Mouse (Mus musculus): ENCODE data around the gene Bst2. TPM values are rescaled to one million over a fixed set of nuclear protein-coding genes. Genes with fewer than 3 reads are reported as not detected.
A peak's percentile ranks its signal among the peaks of the same experiment; 100 is the strongest.

The Bst2 gene
- polyA plus RNA-seq, 1 experiment from 2014 or later: 2.8 TPM

- 52% methylated on average over 15 of the region's 16 CpGs for WGBS
- Histone ChIP-seq H3K36me3 (ENCODE audit: control insufficient read depth, insufficient read depth, low read length) (0 out of 2 replicates have a peak, but pooled peaks cover 7% of the 10 kb centered on the region), H3K9me3 (replicated peaks; ENCODE audit: control insufficient read depth, low read length) (no peaks in the 10 kb centered on the region), H3K27me3 (replicated peaks; ENCODE audit: control insufficient read depth, insufficient read depth, low read length) (no peaks in the 10 kb centered on the region), H3K4me3 (ENCODE audit: low read depth, low read length) (no peak overlapping the region), H3K4me1 (ENCODE audit: control insufficient read depth, insufficient read depth, low read length) (no peaks in the 10 kb centered on the region), H3K9ac (ENCODE audit: low read length) (no peak overlapping the region), H3K4me2 (ENCODE audit: low read length) (no peak overlapping the region), H3K27ac (ENCODE audit: low read depth, low read length) (no peak overlapping the region)
- DNase-seq (ENCODE audit: low spot score) (no peak), ATAC-seq (no peak)
These were observed 38.2 kb downstream of the Bst2 start for GRCm38 (mm10) chr8:71498816-71499690.

GRCm38 (mm10) chr8:71497881-71498501, 39.3 kb downstream of the Bst2 start:
- Histone ChIP-seq H3K27me3 (replicated peaks; ENCODE audit: control insufficient read depth, insufficient read depth, low read length) (no peaks in the 10 kb centered on the region), H3K9ac (ENCODE audit: low read length) (no peak overlapping the region), H3K4me2 (ENCODE audit: low read length) (no peak overlapping the region), H3K4me3 (ENCODE audit: low read depth, low read length) (no peak overlapping the region), H3K4me1 (ENCODE audit: control insufficient read depth, insufficient read depth, low read length) (no peaks in the 10 kb centered on the region), H3K36me3 (ENCODE audit: control insufficient read depth, insufficient read depth, low read length) (peaks cover 14% of the 10 kb centered on the region; the same call in 1 of the 2 replicates), H3K27ac (ENCODE audit: low read depth, low read length) (no peak overlapping the region), H3K9me3 (replicated peaks; ENCODE audit: control insufficient read depth, low read length) (no peaks in the 10 kb centered on the region)
- no peak for DNase-seq (ENCODE audit: low spot score)
- no peak for ATAC-seq
- 30% methylated on average over 15 of the region's 15 CpGs for WGBS

DNA sequence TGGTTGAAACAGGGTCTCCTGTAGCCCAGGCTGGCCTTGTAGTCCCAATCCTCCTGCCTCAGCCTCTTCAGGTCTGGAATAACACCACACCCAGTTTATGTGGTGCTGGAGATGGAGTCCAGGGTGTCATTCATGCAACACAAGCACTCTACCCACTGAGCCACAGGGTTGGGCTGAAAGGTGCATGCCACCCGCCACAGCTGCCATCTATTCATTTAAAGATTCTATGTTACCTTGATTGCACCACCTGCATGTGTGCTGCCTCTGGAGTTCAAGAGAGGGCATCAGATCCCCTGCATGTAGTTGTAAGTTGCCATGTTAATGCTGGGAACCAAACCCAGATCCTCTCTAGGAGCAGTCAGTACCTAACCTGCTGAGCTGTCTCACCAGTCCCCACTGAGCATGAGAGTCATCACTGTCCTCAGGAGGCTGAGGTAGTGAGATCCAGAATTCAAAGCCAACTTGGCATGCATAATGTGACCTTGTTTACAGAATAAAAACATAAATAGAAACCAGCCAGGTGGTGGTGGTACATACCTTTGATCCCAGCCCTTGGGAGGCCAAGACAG, 40.1 kb downstream of the Bst2 start:
- no peak overlapping the region for H3K27ac ChIP-seq (ENCODE audit: low read depth, low read length)
- DNase-seq (ENCODE audit: low spot score) (no peak), ATAC-seq (no peak)
- H3K4me1 ChIP-seq (ENCODE audit: control insufficient read depth, insufficient read depth, low read length): no peaks in the 10 kb centered on the region
- H3K4me3 ChIP-seq (ENCODE audit: low read depth, low read length): no peak overlapping the region
- no peak overlapping the region for H3K4me2 ChIP-seq (ENCODE audit: low read length)
- WGBS: 93% methylated on average over 1 of the region's 1 CpGs
- H3K27me3 ChIP-seq (replicated peaks; ENCODE audit: control insufficient read depth, insufficient read depth, low read length): no peaks in the 10 kb centered on the region
- H3K36me3 ChIP-seq (ENCODE audit: control insufficient read depth, insufficient read depth, low read length): peaks cover 22% of the 10 kb centered on the region
- H3K9ac ChIP-seq (ENCODE audit: low read length): no peak overlapping the region
- no peaks in the 10 kb centered on the region for H3K9me3 ChIP-seq (replicated peaks; ENCODE audit: control insufficient read depth, low read length)

DNA sequence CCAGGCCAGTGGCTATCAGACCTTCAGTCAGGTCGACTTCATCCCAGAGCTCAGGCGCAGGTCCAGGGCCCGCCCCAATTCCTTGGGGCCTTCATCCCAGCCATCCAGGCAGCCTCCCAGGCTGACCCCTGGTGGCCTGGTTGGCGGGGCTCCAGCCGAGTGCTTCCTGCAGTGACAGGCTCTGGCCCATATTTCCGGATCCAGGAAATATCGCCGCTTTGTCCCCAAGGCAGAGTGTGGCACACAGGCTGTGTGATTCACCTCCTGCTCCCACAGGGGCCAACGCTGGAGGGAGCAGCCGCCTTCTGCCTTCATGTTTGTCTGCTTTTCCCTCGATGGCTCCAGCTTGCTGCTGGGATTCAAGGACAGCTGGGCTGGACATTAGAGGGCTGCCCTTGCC, 40.8 kb downstream of the Bst2 start:
- H3K9me3 ChIP-seq (replicated peaks; ENCODE audit: control insufficient read depth, low read length): no peaks in the 10 kb centered on the region
- H3K4me1 ChIP-seq (ENCODE audit: control insufficient read depth, insufficient read depth, low read length): no peaks in the 10 kb centered on the region
- ATAC-seq: no peak
- DNase-seq (ENCODE audit: low spot score): no peak
- no peak overlapping the region for H3K9ac ChIP-seq (ENCODE audit: low read length)
- no peaks in the 10 kb centered on the region for H3K27me3 ChIP-seq (replicated peaks; ENCODE audit: control insufficient read depth, insufficient read depth, low read length)
- 67% methylated on average over 11 of the region's 11 CpGs for WGBS
- H3K4me3 ChIP-seq (ENCODE audit: low read depth, low read length): no peak overlapping the region
- peaks cover 29% of the 10 kb centered on the region for H3K36me3 ChIP-seq (ENCODE audit: control insufficient read depth, insufficient read depth, low read length)
- H3K27ac ChIP-seq (ENCODE audit: low read depth, low read length): no peak overlapping the region
- no peak overlapping the region for H3K4me2 ChIP-seq (ENCODE audit: low read length)

GRCm38 (mm10) chr8:71495811-71496210, 41.4 kb downstream of the Bst2 start:
- H3K4me2 ChIP-seq (ENCODE audit: low read length): no peak overlapping the region
- no peak for DNase-seq (ENCODE audit: low spot score)
- ATAC-seq: no peak
- no peak overlapping the region for H3K27ac ChIP-seq (ENCODE audit: low read depth, low read length)
- peaks cover 36% of the 10 kb centered on the region for H3K36me3 ChIP-seq (ENCODE audit: control insufficient read depth, insufficient read depth, low read length)
- H3K9me3 ChIP-seq (replicated peaks; ENCODE audit: control insufficient read depth, low read length): no peaks in the 10 kb centered on the region
- WGBS: 82% methylated on average over 5 of the region's 5 CpGs
- H3K4me1 ChIP-seq (ENCODE audit: control insufficient read depth, insufficient read depth, low read length): no peaks in the 10 kb centered on the region
- no peak overlapping the region for H3K4me3 ChIP-seq (ENCODE audit: low read depth, low read length)
- no peak overlapping the region for H3K9ac ChIP-seq (ENCODE audit: low read length)
- no peaks in the 10 kb centered on the region for H3K27me3 ChIP-seq (replicated peaks; ENCODE audit: control insufficient read depth, insufficient read depth, low read length)

- Histone ChIP-seq H3K27me3 (replicated peaks; ENCODE audit: control insufficient read depth, insufficient read depth, low read length) (no peaks in the 10 kb centered on the region), H3K4me3 (ENCODE audit: low read depth, low read length) (no peak overlapping the region), H3K4me1 (ENCODE audit: control insufficient read depth, insufficient read depth, low read length) (no peaks in the 10 kb centered on the region), H3K9ac (ENCODE audit: low read length) (no peak overlapping the region; the same call in 1 of the 2 replicates), H3K9me3 (replicated peaks; ENCODE audit: control insufficient read depth, low read length) (no peaks in the 10 kb centered on the region), H3K27ac (ENCODE audit: low read depth, low read length) (no peak overlapping the region), H3K36me3 (ENCODE audit: control insufficient read depth, insufficient read depth, low read length) (peaks cover 42% of the 10 kb centered on the region), H3K4me2 (ENCODE audit: low read length) (0 out of 2 replicates have a peak overlapping the region, but pooled peaks have one; percentile 4)
- ATAC-seq: peak; percentile 71
- peak; percentile 88 for DNase-seq (ENCODE audit: low spot score)
- 26% methylated on average over 15 of the region's 16 CpGs for WGBS
These were observed 42.2 kb downstream of the Bst2 start for GRCm38 (mm10) chr8:71495039-71495438.

DNA sequence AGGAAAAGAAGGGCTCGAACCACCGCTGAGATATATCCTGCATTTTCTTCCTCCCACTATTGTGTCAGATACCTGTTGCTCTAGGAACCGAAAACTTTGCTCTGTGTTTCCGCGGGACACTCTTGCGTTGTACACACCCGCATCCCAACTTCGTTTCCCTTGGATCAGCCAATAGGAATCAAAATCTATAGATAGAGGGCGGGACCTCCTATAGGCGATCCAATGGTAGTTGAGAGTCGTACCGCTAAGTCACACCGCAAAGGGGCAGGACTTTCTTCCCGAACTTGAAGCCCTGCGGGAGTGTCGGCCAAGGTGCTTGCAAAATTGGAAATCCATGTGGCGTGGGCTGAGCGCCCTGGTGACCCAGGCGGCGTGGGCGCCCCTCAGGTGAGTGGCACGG, 48.8 kb downstream of the Bst2 start:
- Histone ChIP-seq H3K27me3 (replicated peaks; ENCODE audit: control insufficient read depth, insufficient read depth, low read length) (no peaks in the 10 kb centered on the region), H3K9me3 (replicated peaks; ENCODE audit: control insufficient read depth, low read length) (no peaks in the 10 kb centered on the region), H3K4me2 (ENCODE audit: low read length) (peak overlapping the region; percentile 99), H3K4me3 (ENCODE audit: low read depth, low read length) (peak overlapping the region; percentile 72), H3K27ac (ENCODE audit: low read depth, low read length) (no peak overlapping the region), H3K36me3 (ENCODE audit: control insufficient read depth, insufficient read depth, low read length) (peaks cover 44% of the 10 kb centered on the region), H3K4me1 (ENCODE audit: control insufficient read depth, insufficient read depth, low read length) (peaks cover 12% of the 10 kb centered on the region), H3K9ac (ENCODE audit: low read length) (peak overlapping the region; percentile 70)
- under 1% methylated on average over 22 of the region's 22 CpGs for WGBS
- ATAC-seq: peak; percentile 86
- DNase-seq (ENCODE audit: low spot score): peak; percentile 97

GRCm38 (mm10) chr8:71487691-71488445, 49.4 kb downstream of the Bst2 start, which contains the start of gene Gtpbp3:
TSS of gene Gtpbp3 (plus strand) at chr8:71488103.
- peak; percentile 82 for DNase-seq (ENCODE audit: low spot score)

More at GRCm38 (mm10) chr8:71487691-71488445, 49.4 kb downstream of the Bst2 start, which contains the start of gene Gtpbp3:
- under 1% methylated on average over 33 of the region's 33 CpGs for WGBS
- Histone ChIP-seq H3K4me1 (ENCODE audit: control insufficient read depth, insufficient read depth, low read length) (peaks cover 12% of the 10 kb centered on the region), H3K4me3 (ENCODE audit: low read depth, low read length) (peak within 1 kb of the TSS; percentile 72), H3K4me2 (ENCODE audit: low read length) (peak within 1 kb of the TSS; percentile 99), H3K36me3 (ENCODE audit: control insufficient read depth, insufficient read depth, low read length) (peaks cover 44% of the 10 kb centered on the region), H3K9ac (ENCODE audit: low read length) (peak within 1 kb of the TSS; percentile 72), H3K27ac (ENCODE audit: low read depth, low read length) (peak within 1 kb of the TSS; percentile 70), H3K27me3 (replicated peaks; ENCODE audit: control insufficient read depth, insufficient read depth, low read length) (no peaks in the 10 kb centered on the region), H3K9me3 (replicated peaks; ENCODE audit: control insufficient read depth, low read length) (no peaks in the 10 kb centered on the region)
- peak; percentile 38 for ATAC-seq
